Comparison of ENCODE assay signal across 8 mouse cellular contexts in the genomic region with DNA sequence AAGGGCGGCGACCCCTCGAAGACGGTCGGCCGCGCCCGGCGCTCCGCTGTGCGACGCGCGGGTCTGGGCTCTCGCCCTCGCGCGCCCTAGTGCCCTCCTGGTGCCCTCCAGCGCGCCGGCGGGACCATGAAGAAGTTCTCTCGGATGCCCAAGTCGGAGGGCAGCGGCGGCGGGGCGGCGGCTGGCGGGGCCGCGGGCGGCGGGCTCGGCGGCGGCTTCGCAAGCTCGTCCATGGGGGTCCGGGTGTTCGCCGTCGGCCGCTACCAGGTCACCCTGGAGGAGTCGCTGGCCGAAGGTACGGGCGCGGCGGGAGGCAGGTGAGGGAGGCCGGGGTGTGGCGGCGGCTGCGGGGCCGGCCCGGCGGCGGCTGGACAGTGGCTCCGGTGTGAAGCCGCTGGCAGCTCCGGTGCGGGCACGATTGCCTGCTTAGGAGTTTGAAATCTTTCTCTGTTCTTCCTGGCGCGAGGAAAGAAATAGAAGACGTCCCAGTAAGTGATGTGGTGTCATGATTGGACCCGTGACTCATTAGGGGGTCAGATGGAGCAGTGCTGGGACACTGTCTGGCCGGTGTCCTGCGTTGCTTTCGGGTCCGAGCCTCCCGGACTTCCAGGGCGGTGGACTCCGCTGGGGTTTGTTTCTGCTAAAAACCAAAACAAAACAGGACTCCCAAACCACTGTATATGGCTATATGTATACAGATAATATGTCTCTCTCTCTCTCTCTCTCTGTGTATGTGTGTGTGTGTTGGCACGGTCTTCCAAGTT. TPM values are rescaled to one million over a fixed set of nuclear protein-coding genes. Genes with fewer than 3 reads are reported as not detected.
DNase-seq lines count a peak whose midpoint lies in the region; ATAC-seq lines count a peak whose summit lies in the region.

No protein-coding gene starts in this region.

- peak; percentile 22 to 65 for DNase-seq in urinary bladder, adult 18-20 months (ENCODE audit: low spot score in 2 of 2)
- no peak for DNase-seq in urinary bladder, postnatal 10 days (ENCODE audit: low spot score)
- DNase-seq in cerebellum, adult 9-10 months: peak; percentile 55
- peak; percentile 55 to 61 for DNase-seq in thymus, postnatal 10 days (ENCODE audit: low spot score in 2 of 2)

- no peaks in the 10 kb centered on the region for H3K27me3 ChIP-seq in hindbrain, embryonic 12.5 days
- H3K27me3 ChIP-seq in limb, embryonic 15.5 days: no peaks in the 10 kb centered on the region
- H3K27me3 ChIP-seq in midbrain, embryonic 16.5 days (ENCODE audit: control insufficient read depth, insufficient read depth, low read depth, low read length): no peaks in the 10 kb centered on the region

- WGBS in hindbrain, embryonic 12.5 days: under 1% methylated on average over 60 of the region's 75 CpGs
- WGBS in limb, embryonic 15.5 days: under 1% methylated on average over 62 of the region's 75 CpGs
- WGBS in midbrain, embryonic 16.5 days: under 1% methylated on average over 72 of the region's 75 CpGs

- peak; percentile 7; the same call in 1 of the 2 replicates for ATAC-seq in frontal cortex, adult (ENCODE audit: low TSS enrichment)
- ATAC-seq in hindbrain, embryonic 12.5 days (ENCODE audit: low FRiP score): peak; percentile 17; the same call in 1 of the 2 replicates
- peak; percentile 16 for ATAC-seq in limb, embryonic 15.5 days (ENCODE audit: insufficient number of reproducible peaks, low FRiP score, low TSS enrichment, low read depth)
- peak; percentile 44 for ATAC-seq in midbrain, embryonic 16.5 days

- peak overlapping the region; percentile 79 for H3K4me2 ChIP-seq in hindbrain, embryonic 12.5 days (replicated peaks)
- H3K4me2 ChIP-seq in limb, embryonic 15.5 days: peak overlapping the region; percentile 75
- H3K4me2 ChIP-seq in midbrain, embryonic 16.5 days (ENCODE audit: low read length): peak overlapping the region; percentile 89

- peak overlapping the region; percentile 95 for H3K27ac ChIP-seq in hindbrain, embryonic 12.5 days
- H3K27ac ChIP-seq in limb, embryonic 15.5 days: peak overlapping the region; percentile 92
- H3K27ac ChIP-seq in midbrain, embryonic 16.5 days (ENCODE audit: low read length): peak overlapping the region; percentile 88

- H3K9me3 ChIP-seq in hindbrain, embryonic 12.5 days (replicated peaks): no peaks in the 10 kb centered on the region
- no peaks in the 10 kb centered on the region for H3K9me3 ChIP-seq in limb, embryonic 15.5 days
- no peaks in the 10 kb centered on the region for H3K9me3 ChIP-seq in midbrain, embryonic 16.5 days (replicated peaks; ENCODE audit: control insufficient read depth, low read length, poor library complexity, severe bottlenecking)

- peaks cover 24% of the 10 kb centered on the region for H3K4me1 ChIP-seq in hindbrain, embryonic 12.5 days
- peaks cover 10% of the 10 kb centered on the region for H3K4me1 ChIP-seq in limb, embryonic 15.5 days
- peaks cover 16% of the 10 kb centered on the region for H3K4me1 ChIP-seq in midbrain, embryonic 16.5 days (ENCODE audit: control insufficient read depth, insufficient read depth, low read length)

- no peaks in the 10 kb centered on the region for H3K36me3 ChIP-seq in hindbrain, embryonic 12.5 days
- H3K36me3 ChIP-seq in limb, embryonic 15.5 days: no peaks in the 10 kb centered on the region
- no peaks in the 10 kb centered on the region for H3K36me3 ChIP-seq in midbrain, embryonic 16.5 days (ENCODE audit: control insufficient read depth, insufficient read depth, low read length)

- H3K4me3 ChIP-seq in hindbrain, embryonic 12.5 days: peak overlapping the region; percentile 79
- peak overlapping the region; percentile 82 for H3K4me3 ChIP-seq in limb, embryonic 15.5 days
- H3K4me3 ChIP-seq in midbrain, embryonic 16.5 days (ENCODE audit: low read depth, low read length): peak overlapping the region; percentile 76

- H3K9ac ChIP-seq in hindbrain, embryonic 12.5 days: peak overlapping the region; percentile 89
- peak overlapping the region; percentile 87 for H3K9ac ChIP-seq in limb, embryonic 15.5 days
- peak overlapping the region; percentile 84 for H3K9ac ChIP-seq in midbrain, embryonic 16.5 days (ENCODE audit: low read depth, low read length)

RNA-seq across cellular contexts. Expression of a gene that starts 0.5 kb away (rescaled TPM):
- 12.8 and 15.2 TPM in 2 replicates for polyA plus RNA-seq in hindbrain, embryonic 12.5 days (2016; fragmentation: Nextera tagmentation; extraction: Ambion mirVana)
- 11.7 and 13.4 TPM in 2 replicates for polyA plus RNA-seq in limb, embryonic 15.5 days (2015; fragmentation: Nextera tagmentation; extraction: Ambion mirVana)
- 8.3 and 9.5 TPM in 2 replicates for polyA plus RNA-seq in midbrain, embryonic 16.5 days (2015; fragmentation: Nextera tagmentation; extraction: Ambion mirVana)
